Mouse (Mus musculus) hindbrain, postnatal 0 days (tissue): ENCODE measurements around the gene Arl13b. TPM values are rescaled to one million over a fixed set of nuclear protein-coding genes. Genes with fewer than 3 reads are reported as not detected.

Experiments used
- ATAC-seq: fragments of 200-750 bp; cut with Nextera tagmentation; 2 replicates; pipeline ENCODE4 v1.8.0; 2017; ENCODE audit warnings: mild to moderate bottlenecking, moderate TSS enrichment, moderate library complexity
- DNase-seq: peaks from one replicate; pipeline ENCODE4 v3.0.0-alpha.2; 2015; ENCODE audit warnings: low spot score
- H3K27ac ChIP-seq: fragments of 300-500 bp; sonication (generic); 2 replicates; pipeline ENCODE4 v1.5.1; 2014; ENCODE audit warnings: mild to moderate bottlenecking
- H3K27me3 ChIP-seq: fragments of 300-500 bp; sonication (generic); 2 replicates; pipeline ENCODE4 v1.6.1; 2014; ENCODE audit warnings: low read length, mixed read lengths; ENCODE audit not compliant: insufficient read depth
- H3K36me3 ChIP-seq: fragments of 300-500 bp; sonication (generic); 2 replicates; pipeline ENCODE4 v1.6.1; 2014; ENCODE audit warnings: low read length, mixed read lengths; ENCODE audit not compliant: insufficient read depth
- H3K4me1 ChIP-seq: fragments of 300-500 bp; sonication (generic); 2 replicates; pipeline ENCODE4 v1.6.1; 2014; ENCODE audit warnings: antibody characterized with exemption, low read length, mixed read lengths; ENCODE audit not compliant: insufficient read depth
- H3K4me2 ChIP-seq: fragments of 300-500 bp; sonication (generic); 2 replicates; pipeline ENCODE4 v1.6.1; 2014; ENCODE audit warnings: low read depth, mild to moderate bottlenecking, low read length, moderate library complexity, mixed read lengths
- H3K4me3 ChIP-seq: fragments of 300-500 bp; sonication (generic); 2 replicates; pipeline ENCODE4 v1.5.1; 2014; ENCODE audit warnings: low read length
- H3K9ac ChIP-seq: fragments of 300-500 bp; sonication (generic); replicated peaks from 2 replicates; pipeline ENCODE4 v1.6.1; 2014; ENCODE audit warnings: mild to moderate bottlenecking, low read length, moderate library complexity, mixed read lengths
- H3K9me3 ChIP-seq: fragments of 300-500 bp; sonication (generic); 2 replicates; pipeline ENCODE4 v1.6.1; 2016; ENCODE audit warnings: low read length, mixed read lengths
- CTCF ChIP-seq: IDR thresholded peaks from 2 replicates; pipeline ENCODE4 v1.5.1; 2016; ENCODE audit warnings: antibody characterized with exemption, control low read depth, low read depth
- WGBS: fragments of 180-500 bp; shearing (Covaris S2); extraction: QIAGEN DNeasy Blood & Tissue Kit; methylation state at CpG from one replicate; pipeline ENCODE4 v1.1.7; 2014; 5-methylcytosine and 5-hydroxymethylcytosine counted together
- polyA plus RNA-seq: library from polyadenylated mRNA; unstranded; fragments of >200 nt; fragmentation: Nextera tagmentation; extraction: Ambion mirVana; gene quantifications from 2 replicates; pipeline ENCODE4 v1.2.1, GENCODE M21; 2015
- total RNA-seq: library from RNA; depleted of rRNA; stranded (reverse); fragments of >200 nt; gene quantifications from 2 replicates; pipeline ENCODE4 v1.2.3, GENCODE M21; 2014

Arl13b gene
- total and polyA plus RNA-seq, 2 experiments from 2014 or later = 7.0 to 12.3 TPM

DNA sequence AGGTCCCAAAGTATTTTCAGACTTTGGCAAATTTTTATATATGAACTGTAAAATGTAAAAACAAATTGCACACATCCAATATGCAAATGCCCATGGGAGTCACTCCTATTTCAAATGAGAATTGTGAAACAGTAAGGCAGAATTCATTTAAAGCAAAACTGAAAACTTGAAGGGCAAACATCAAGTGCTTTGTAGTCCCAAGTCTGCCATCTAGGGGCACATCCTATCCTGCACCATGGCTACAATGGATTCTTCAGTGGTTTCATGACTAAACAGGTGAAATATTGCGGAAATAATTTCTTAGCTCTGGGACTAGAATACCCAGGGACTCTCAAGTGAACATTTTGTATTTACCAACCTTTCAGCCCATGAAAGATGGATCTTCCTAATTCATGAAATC lies 11.2 kb upstream of the Arl13b start:
- no peak overlapping the region for H3K9ac ChIP-seq
- no peaks in the 10 kb centered on the region for H3K27me3 ChIP-seq
- WGBS = 95% methylated on average over 1 of the region's 1 CpGs
- H3K4me1 ChIP-seq = no peaks in the 10 kb centered on the region
- peak; percentile 47 for TF ChIP-seq CTCF
- no peak overlapping the region for H3K4me2 ChIP-seq
- H3K36me3 ChIP-seq = no peaks in the 10 kb centered on the region
- no peak overlapping the region for H3K27ac ChIP-seq
- no peak overlapping the region for H3K4me3 ChIP-seq
- H3K9me3 ChIP-seq = no peaks in the 10 kb centered on the region
- ATAC-seq (no peak), DNase-seq (no peak)

DNA sequence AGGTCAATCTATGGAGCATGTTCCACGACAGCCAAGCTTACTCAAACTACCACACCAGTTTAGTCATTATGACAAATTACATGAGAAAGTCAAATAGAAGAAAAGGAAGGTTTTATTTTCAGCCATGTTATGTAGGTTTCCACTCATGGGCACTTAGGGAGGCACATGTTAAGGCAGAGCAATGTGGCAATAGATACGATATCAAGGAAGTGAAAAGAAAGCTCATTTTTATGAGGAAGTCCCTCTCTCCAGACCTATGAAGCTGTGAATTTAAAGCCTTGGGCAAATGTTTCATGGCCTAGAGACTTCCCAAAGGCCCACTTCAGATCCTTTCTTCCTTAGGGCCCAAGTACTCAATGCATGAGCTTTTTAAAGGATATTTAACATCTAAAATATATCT lies 10.7 kb upstream of the Arl13b start:
- Histone ChIP-seq H3K9me3 (no peaks in the 10 kb centered on the region), H3K9ac (no peak overlapping the region), H3K4me3 (no peak overlapping the region), H3K4me2 (no peak overlapping the region), H3K27ac (no peak overlapping the region), H3K36me3 (no peaks in the 10 kb centered on the region), H3K27me3 (no peaks in the 10 kb centered on the region), H3K4me1 (no peaks in the 10 kb centered on the region)
- 95% methylated on average over 2 of the region's 2 CpGs for WGBS
- TF ChIP-seq CTCF = no peak
- no peak for DNase-seq
- ATAC-seq = no peak

GRCm38 (mm10) chr16:62856273-62856672 lies 9.4 kb upstream of the Arl13b start:
- DNase-seq (no peak), ATAC-seq (no peak)
- no peak for TF ChIP-seq CTCF
- Histone ChIP-seq H3K9ac (no peak overlapping the region), H3K27me3 (no peaks in the 10 kb centered on the region), H3K9me3 (no peaks in the 10 kb centered on the region), H3K27ac (no peak overlapping the region), H3K4me1 (no peaks in the 10 kb centered on the region), H3K36me3 (no peaks in the 10 kb centered on the region), H3K4me3 (no peak overlapping the region), H3K4me2 (no peak overlapping the region)
- WGBS = 97% methylated on average over 2 of the region's 2 CpGs

DNA sequence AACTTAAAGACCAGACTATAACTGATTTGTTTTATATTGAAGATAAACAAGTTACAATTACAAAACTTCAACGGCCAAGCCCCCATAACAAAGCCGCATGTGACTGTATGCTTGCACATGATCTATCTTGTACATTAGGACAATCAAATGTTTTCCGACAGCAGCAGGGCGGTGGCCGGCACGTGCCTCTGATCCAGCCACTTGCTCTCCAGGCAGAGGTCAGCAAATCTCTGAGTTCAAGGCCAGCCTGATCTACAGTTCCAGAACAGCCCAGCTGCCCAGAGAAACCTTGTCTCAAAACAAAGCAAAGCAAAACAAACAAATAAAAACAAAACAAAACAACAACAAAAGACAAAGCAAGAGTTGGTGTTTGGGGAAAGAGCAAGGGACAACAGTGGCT lies 8.5 kb upstream of the Arl13b start:
- ATAC-seq = no peak
- Histone ChIP-seq H3K27me3 (no peaks in the 10 kb centered on the region), H3K36me3 (no peaks in the 10 kb centered on the region), H3K4me1 (no peaks in the 10 kb centered on the region), H3K4me2 (peak overlapping the region; percentile 94; the same call in 1 of the 2 replicates), H3K9me3 (no peaks in the 10 kb centered on the region), H3K9ac (no peak overlapping the region), H3K27ac (no peak overlapping the region), H3K4me3 (no peak overlapping the region)
- 77% methylated on average over 6 of the region's 6 CpGs for WGBS
- DNase-seq = no peak
- TF ChIP-seq CTCF = no peak

GRCm38 (mm10) chr16:62854191-62855068 lies 7.6 kb upstream of the Arl13b start, which contains the start of gene Pros1:
Pros1 (plus strand) TSS chr16:62854307.
- peak within 1 kb of the TSS; percentile 94 for H3K4me2 ChIP-seq
- no peaks in the 10 kb centered on the region for H3K4me1 ChIP-seq
- 5% methylated on average over 37 of the region's 42 CpGs for WGBS
- ATAC-seq (peak; percentile 93), DNase-seq (peak; percentile 57)
- peak within 1 kb of the TSS; percentile 68 for H3K9ac ChIP-seq
- H3K9me3 ChIP-seq = no peaks in the 10 kb centered on the region
- peak within 1 kb of the TSS; percentile 41; the same call in 1 of the 2 replicates for H3K27ac ChIP-seq
- H3K36me3 ChIP-seq = no peaks in the 10 kb centered on the region
- no peaks in the 10 kb centered on the region for H3K27me3 ChIP-seq
- no peak for TF ChIP-seq CTCF
- H3K4me3 ChIP-seq = peak within 1 kb of the TSS; percentile 65

- H3K9ac ChIP-seq = peak overlapping the region; percentile 68
- no peak for TF ChIP-seq CTCF
- no peaks in the 10 kb centered on the region for H3K9me3 ChIP-seq
- H3K27me3 ChIP-seq = no peaks in the 10 kb centered on the region
- H3K36me3 ChIP-seq = no peaks in the 10 kb centered on the region
- ATAC-seq (no peak), DNase-seq (no peak)
- peak overlapping the region; percentile 94 for H3K4me2 ChIP-seq
- peak overlapping the region; percentile 41; the same call in 1 of the 2 replicates for H3K27ac ChIP-seq
- H3K4me1 ChIP-seq = no peaks in the 10 kb centered on the region
- 11% methylated on average over 3 of the region's 3 CpGs for WGBS
- peak overlapping the region; percentile 65 for H3K4me3 ChIP-seq
Observed at GRCm38 (mm10) chr16:62853611-62854126, 6.8 kb upstream of the Arl13b start.
